Mouse (Mus musculus): Measurements from ENCODE around the gene Ccdc24. TPM values are rescaled to one million over a fixed set of nuclear protein-coding genes. Genes with fewer than 3 reads are reported as not detected.

Gene Ccdc24
- total RNA-seq, 1 experiment, result 1.0 TPM

DNA sequence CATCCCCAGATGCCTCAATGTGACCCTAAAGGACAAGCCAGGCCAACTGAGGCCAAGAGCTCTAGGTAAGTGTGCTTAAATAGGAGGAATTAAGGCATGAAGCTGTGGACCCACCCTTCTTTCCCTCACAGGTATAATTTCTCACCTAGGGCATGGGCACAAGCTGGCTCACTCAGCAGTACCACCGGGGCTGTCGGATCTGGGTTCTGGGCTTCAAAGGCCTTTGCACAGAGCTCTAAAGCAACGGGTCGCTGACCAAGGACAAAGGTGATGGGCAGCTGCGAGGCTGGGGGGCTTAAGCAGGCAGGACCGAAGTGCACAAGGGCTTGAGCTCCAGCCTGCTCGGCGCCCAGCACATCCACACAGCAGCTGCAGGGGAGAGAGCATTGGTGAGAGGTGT lies 18.4 kb upstream of the Ccdc24 start:
- H3K4me1 ChIP-seq (ENCODE audit: control insufficient read depth in 2 of 2, insufficient read depth in 2 of 2, low read length in 2 of 2, poor library complexity in 1 of 2), result peaks cover 3 to 7% of the 10 kb centered on the region in 2 experiments; a peak in 2 of 4 replicates
- no peak overlapping the region; a peak in 1 of 4 replicates for H3K4me3 ChIP-seq (ENCODE audit: insufficient read depth in 1 of 2, low read depth in 1 of 2, low read length in 2 of 2, poor library complexity in 1 of 2, severe bottlenecking in 1 of 2)
- TF ChIP-seq MAFK (IDR thresholded peaks at IDR 0.05; ENCODE audit: insufficient read depth, low read depth, low read length), result no peak
- no peak for TF ChIP-seq HCFC1 (IDR thresholded peaks at IDR 0.05; ENCODE audit: borderline replicate concordance, insufficient read depth, low read length)
- TF ChIP-seq ZNF384 (IDR thresholded peaks at IDR 0.05; ENCODE audit: low read depth, low read length), result no peak
- TF ChIP-seq CHD2 (IDR thresholded peaks at IDR 0.05; ENCODE audit: low read depth, low read length), result no peak
- no peak for TF ChIP-seq ZC3H11A (IDR thresholded peaks at IDR 0.05; ENCODE audit: borderline replicate concordance, low read depth, low read length)
- no peak overlapping the region for H3K27ac ChIP-seq (ENCODE audit: insufficient read depth, low read depth, low read length, poor library complexity, severe bottlenecking)
- no peak for DNase-seq (ENCODE audit: low read depth, low spot score)
- in situ Hi-C loops (cut with MboI; ENCODE audit: low sequenced_read_pairs in 2 of 2, unreplicated experiment in 2 of 2), result no loop called here
- peak overlapping the region; percentile 86; the same call in 1 of the 2 replicates for H3K9ac ChIP-seq (ENCODE audit: insufficient read depth, low read depth, low read length, poor library complexity, severe bottlenecking)
- peaks cover 26% of the 10 kb centered on the region for H3K36me3 ChIP-seq (ENCODE audit: control insufficient read depth, insufficient read depth, low read length, poor library complexity, severe bottlenecking)
- H3K9me3 ChIP-seq (ENCODE audit: control insufficient read depth, insufficient read depth, low read depth, low read length), result no peaks in the 10 kb centered on the region

DNA sequence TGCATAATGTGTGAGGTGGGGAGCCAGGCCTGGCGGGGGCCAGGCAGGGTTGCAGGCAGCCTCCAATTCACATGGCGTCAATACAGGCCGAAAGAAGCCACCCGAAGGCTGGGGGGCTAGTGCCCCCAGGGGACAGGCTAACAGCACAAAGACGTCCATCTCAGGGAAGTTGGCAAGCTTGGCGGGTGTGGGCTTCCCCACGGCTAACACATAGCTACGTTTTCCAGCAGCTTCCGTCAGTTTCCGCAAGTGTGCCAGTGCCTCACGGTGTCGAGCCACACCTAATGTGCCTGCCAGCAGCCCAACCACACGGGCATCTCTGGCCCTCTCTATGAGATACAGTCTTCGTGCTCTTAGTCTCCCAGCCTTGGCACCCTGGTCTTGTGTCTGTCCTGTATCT lies 17.7 kb upstream of the Ccdc24 start:
- H3K4me1 ChIP-seq (ENCODE audit: control insufficient read depth in 2 of 2, insufficient read depth in 2 of 2, low read length in 2 of 2, poor library complexity in 1 of 2), result peaks cover 3 to 7% of the 10 kb centered on the region in 2 experiments; a peak in 2 of 4 replicates
- in situ Hi-C loops (cut with MboI; ENCODE audit: low sequenced_read_pairs in 2 of 2, unreplicated experiment in 2 of 2), result no loop called here
- no peak overlapping the region for H3K9ac ChIP-seq (ENCODE audit: insufficient read depth, low read depth, low read length, poor library complexity, severe bottlenecking)
- DNase-seq (ENCODE audit: low read depth, low spot score), result no peak
- TF ChIP-seq HCFC1 (IDR thresholded peaks at IDR 0.05; ENCODE audit: borderline replicate concordance, insufficient read depth, low read length) (no peak), ZNF384 (IDR thresholded peaks at IDR 0.05; ENCODE audit: low read depth, low read length) (no peak), ZC3H11A (IDR thresholded peaks at IDR 0.05; ENCODE audit: borderline replicate concordance, low read depth, low read length) (no peak), MAFK (IDR thresholded peaks at IDR 0.05; ENCODE audit: insufficient read depth, low read depth, low read length) (no peak)
- no peak overlapping the region for H3K27ac ChIP-seq (ENCODE audit: insufficient read depth, low read depth, low read length, poor library complexity, severe bottlenecking)
- peaks cover 31% of the 10 kb centered on the region for H3K36me3 ChIP-seq (ENCODE audit: control insufficient read depth, insufficient read depth, low read length, poor library complexity, severe bottlenecking)
- H3K9me3 ChIP-seq (ENCODE audit: control insufficient read depth, insufficient read depth, low read depth, low read length), result no peaks in the 10 kb centered on the region
- no peak overlapping the region for H3K4me3 ChIP-seq (ENCODE audit: insufficient read depth in 1 of 2, low read depth in 1 of 2, low read length in 2 of 2, poor library complexity in 1 of 2, severe bottlenecking in 1 of 2)

- in situ Hi-C loops (cut with MboI; ENCODE audit: low sequenced_read_pairs in 2 of 2, unreplicated experiment in 2 of 2), result no loop called here
- Histone ChIP-seq H3K4me1 (ENCODE audit: control insufficient read depth in 2 of 2, insufficient read depth in 2 of 2, low read length in 2 of 2, poor library complexity in 1 of 2) (peaks cover 3 to 7% of the 10 kb centered on the region in 2 experiments; a peak in 2 of 4 replicates), H3K27ac (ENCODE audit: insufficient read depth, low read depth, low read length, poor library complexity, severe bottlenecking) (no peak overlapping the region), H3K9me3 (ENCODE audit: control insufficient read depth, insufficient read depth, low read depth, low read length) (no peaks in the 10 kb centered on the region), H3K36me3 (ENCODE audit: control insufficient read depth, insufficient read depth, low read length, poor library complexity, severe bottlenecking) (peaks cover 32% of the 10 kb centered on the region), H3K4me3 (ENCODE audit: insufficient read depth in 1 of 2, low read depth in 1 of 2, low read length in 2 of 2, poor library complexity in 1 of 2, severe bottlenecking in 1 of 2) (no peak overlapping the region), H3K9ac (ENCODE audit: insufficient read depth, low read depth, low read length, poor library complexity, severe bottlenecking) (no peak overlapping the region)
- TF ChIP-seq MAFK (IDR thresholded peaks at IDR 0.05; ENCODE audit: insufficient read depth, low read depth, low read length) (no peak), ZC3H11A (IDR thresholded peaks at IDR 0.05; ENCODE audit: borderline replicate concordance, low read depth, low read length) (no peak), HCFC1 (IDR thresholded peaks at IDR 0.05; ENCODE audit: borderline replicate concordance, insufficient read depth, low read length) (no peak), CHD2 (IDR thresholded peaks at IDR 0.05; ENCODE audit: low read depth, low read length) (no peak), ZNF384 (IDR thresholded peaks at IDR 0.05; ENCODE audit: low read depth, low read length) (no peak)
- no peak for DNase-seq (ENCODE audit: low read depth, low spot score)
These were observed 17.1 kb upstream of the Ccdc24 start for GRCm38 (mm10) chr4:117889471-117889870.

GRCm38 (mm10) chr4:117887920-117888319 lies 15.6 kb upstream of the Ccdc24 start:
- H3K36me3 ChIP-seq (ENCODE audit: control insufficient read depth, insufficient read depth, low read length, poor library complexity, severe bottlenecking), result peaks cover 32% of the 10 kb centered on the region
- H3K9me3 ChIP-seq (ENCODE audit: control insufficient read depth, insufficient read depth, low read depth, low read length), result no peaks in the 10 kb centered on the region
- in situ Hi-C loops (cut with MboI; ENCODE audit: low sequenced_read_pairs in 2 of 2, unreplicated experiment in 2 of 2), result no loop called here
- H3K4me3 ChIP-seq (ENCODE audit: insufficient read depth in 1 of 2, low read depth in 1 of 2, low read length in 2 of 2, poor library complexity in 1 of 2, severe bottlenecking in 1 of 2), result peak overlapping the region in 1 of 2 experiments; percentile 79; a peak in 1 of 4 replicates
- H3K4me1 ChIP-seq (ENCODE audit: control insufficient read depth in 2 of 2, insufficient read depth in 2 of 2, low read length in 2 of 2, poor library complexity in 1 of 2), result peaks cover 3 to 7% of the 10 kb centered on the region in 2 experiments; a peak in 2 of 4 replicates
- TF ChIP-seq ZNF384 (IDR thresholded peaks at IDR 0.05; ENCODE audit: low read depth, low read length) (no peak), HCFC1 (IDR thresholded peaks at IDR 0.05; ENCODE audit: borderline replicate concordance, insufficient read depth, low read length) (no peak), ZC3H11A (IDR thresholded peaks at IDR 0.05; ENCODE audit: borderline replicate concordance, low read depth, low read length) (no peak), MAFK (IDR thresholded peaks at IDR 0.05; ENCODE audit: insufficient read depth, low read depth, low read length) (no peak), CHD2 (IDR thresholded peaks at IDR 0.05; ENCODE audit: low read depth, low read length) (no peak)
- H3K9ac ChIP-seq (ENCODE audit: insufficient read depth, low read depth, low read length, poor library complexity, severe bottlenecking), result no peak overlapping the region
- H3K27ac ChIP-seq (ENCODE audit: insufficient read depth, low read depth, low read length, poor library complexity, severe bottlenecking), result no peak overlapping the region
- no peak for DNase-seq (ENCODE audit: low read depth, low spot score)

Measured in ES-E14 (cell line).